Mouse (Mus musculus) neural tube, embryonic 12.5 days (tissue): Measurements from ENCODE around the gene Rpl37. TPM values are rescaled to one million over a fixed set of nuclear protein-coding genes. Genes with fewer than 3 reads are reported as not detected.

Experiments used
- ATAC-seq: fragments of 200-750 bp; cut with Nextera tagmentation; 2 replicates; pipeline ENCODE4 v1.8.0; 2017; ENCODE audit warnings: low read depth, mild to moderate bottlenecking, moderate TSS enrichment, moderate library complexity; ENCODE audit not compliant: low FRiP score
- H3K27ac ChIP-seq: fragments of 300-500 bp; sonication (generic); 2 replicates; pipeline ENCODE4 v1.5.1; 2016
- H3K27me3 ChIP-seq: fragments of 300-500 bp; sonication (generic); replicated peaks from 2 replicates; pipeline ENCODE4 v1.6.1; 2016; ENCODE audit warnings: mild to moderate bottlenecking
- H3K36me3 ChIP-seq: fragments of 300-500 bp; sonication (generic); 2 replicates; pipeline ENCODE4 v1.6.1; 2016; ENCODE audit warnings: mild to moderate bottlenecking
- H3K4me1 ChIP-seq: fragments of 300-500 bp; sonication (generic); 2 replicates; pipeline ENCODE4 v1.6.1; 2016
- H3K4me2 ChIP-seq: fragments of 300-500 bp; sonication (generic); replicated peaks from 2 replicates; pipeline ENCODE4 v1.6.1; 2016; ENCODE audit warnings: mild to moderate bottlenecking
- H3K4me3 ChIP-seq: fragments of 300-500 bp; sonication (generic); 2 replicates; pipeline ENCODE4 v1.5.1; 2016
- H3K9ac ChIP-seq: fragments of 300-500 bp; sonication (generic); 2 replicates; pipeline ENCODE4 v1.6.1; 2016; ENCODE audit warnings: mild to moderate bottlenecking
- H3K9me3 ChIP-seq: fragments of 300-500 bp; sonication (generic); 2 replicates; pipeline ENCODE4 v1.6.1; 2016; ENCODE audit warnings: mild to moderate bottlenecking
- WGBS: fragments of 180-500 bp; shearing (Covaris S2); methylation state at CpG from one replicate; pipeline ENCODE4 v1.1.7; 2016; 5-methylcytosine and 5-hydroxymethylcytosine counted together
- polyA plus RNA-seq: library from polyadenylated mRNA; unstranded; fragments of >200 nt; fragmentation: Nextera tagmentation; extraction: Ambion mirVana; gene quantifications from 2 replicates; pipeline ENCODE4 v1.2.1, GENCODE M21; 2016

Rpl37 gene
- polyA plus RNA-seq, 1 experiment from 2014 or later, result 422 TPM

- 76% methylated on average over 21 of the region's 21 CpGs for WGBS
- Histone ChIP-seq H3K36me3 (no peaks in the 10 kb centered on the region), H3K4me1 (no peaks in the 10 kb centered on the region), H3K4me2 (no peak within 1 kb of the TSS; the same call in 1 of the 2 replicates), H3K27me3 (no peaks in the 10 kb centered on the region), H3K9me3 (no peaks in the 10 kb centered on the region), H3K9ac (no peak within 1 kb of the TSS), H3K27ac (no peak within 1 kb of the TSS), H3K4me3 (no peak within 1 kb of the TSS)
- ATAC-seq, result no peak
These were observed 8.5 kb upstream of the Rpl37 start, which contains the start of gene Card6 for GRCm38 (mm10) chr15:5107686-5108654. Card6 (minus strand) TSS chr15:5108539.

DNA sequence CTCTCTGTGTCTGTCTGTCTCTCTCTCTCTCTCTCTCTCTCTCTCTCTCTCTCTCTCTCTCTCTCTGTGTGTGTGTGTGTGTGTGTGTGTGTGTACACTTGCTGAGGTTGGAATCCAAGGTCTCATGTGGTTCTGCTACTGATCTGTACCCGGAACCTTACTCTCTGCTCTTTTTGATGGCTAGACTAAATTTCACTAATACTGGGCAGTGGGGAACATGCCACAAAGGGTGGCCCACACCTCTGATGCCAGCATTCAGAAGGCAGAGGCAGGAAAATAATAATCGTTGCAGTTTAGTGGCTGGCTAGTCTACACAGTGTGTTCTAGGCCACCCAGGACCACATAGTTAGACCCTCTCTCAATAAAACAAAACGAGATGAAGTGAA lies 7.8 kb upstream of the Rpl37 start:
- no peaks in the 10 kb centered on the region for H3K36me3 ChIP-seq
- no peaks in the 10 kb centered on the region for H3K27me3 ChIP-seq
- H3K27ac ChIP-seq, result no peak overlapping the region
- H3K9me3 ChIP-seq, result no peaks in the 10 kb centered on the region
- whole genome bisulfite sequencing, result 80% methylated on average over 3 of the region's 3 CpGs
- no peak overlapping the region for H3K9ac ChIP-seq
- H3K4me3 ChIP-seq, result no peak overlapping the region
- H3K4me1 ChIP-seq, result no peaks in the 10 kb centered on the region
- no peak for ATAC-seq
- H3K4me2 ChIP-seq, result no peak overlapping the region

DNA sequence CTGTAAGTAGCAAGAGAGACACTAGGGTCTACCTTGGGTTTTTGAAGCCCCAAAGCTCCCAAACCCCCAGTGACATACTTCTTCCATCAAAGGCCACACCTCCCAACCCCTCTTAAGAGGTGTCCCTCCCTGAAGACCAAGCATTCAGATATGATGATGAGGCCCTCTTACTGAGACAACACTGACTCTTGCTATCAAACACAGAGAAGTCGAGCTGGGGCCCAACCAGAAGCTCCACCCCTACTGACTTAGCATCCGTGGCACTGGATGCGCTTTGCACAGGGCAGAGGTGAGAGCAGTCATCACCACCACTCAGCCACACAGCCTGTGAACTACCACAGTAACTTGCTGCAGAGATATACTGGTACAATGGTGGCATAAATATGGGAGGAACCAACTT lies 3.8 kb upstream of the Rpl37 start:
- H3K27me3 ChIP-seq, result no peaks in the 10 kb centered on the region
- H3K9ac ChIP-seq, result no peak overlapping the region
- H3K9me3 ChIP-seq, result no peaks in the 10 kb centered on the region
- peaks cover 11% of the 10 kb centered on the region for H3K4me1 ChIP-seq
- H3K4me2 ChIP-seq, result no peak overlapping the region
- H3K27ac ChIP-seq, result no peak overlapping the region
- ATAC-seq, result no peak
- 84% methylated on average over 3 of the region's 3 CpGs for WGBS
- no peak overlapping the region for H3K4me3 ChIP-seq
- H3K36me3 ChIP-seq, result peaks cover under 1% of the 10 kb centered on the region; the same call in 1 of the 2 replicates

GRCm38 (mm10) chr15:5115173-5115572 lies 1.3 kb upstream of the Rpl37 start:
- ATAC-seq, result no peak
- H3K4me2 ChIP-seq, result peak overlapping the region; percentile 78

DNA sequence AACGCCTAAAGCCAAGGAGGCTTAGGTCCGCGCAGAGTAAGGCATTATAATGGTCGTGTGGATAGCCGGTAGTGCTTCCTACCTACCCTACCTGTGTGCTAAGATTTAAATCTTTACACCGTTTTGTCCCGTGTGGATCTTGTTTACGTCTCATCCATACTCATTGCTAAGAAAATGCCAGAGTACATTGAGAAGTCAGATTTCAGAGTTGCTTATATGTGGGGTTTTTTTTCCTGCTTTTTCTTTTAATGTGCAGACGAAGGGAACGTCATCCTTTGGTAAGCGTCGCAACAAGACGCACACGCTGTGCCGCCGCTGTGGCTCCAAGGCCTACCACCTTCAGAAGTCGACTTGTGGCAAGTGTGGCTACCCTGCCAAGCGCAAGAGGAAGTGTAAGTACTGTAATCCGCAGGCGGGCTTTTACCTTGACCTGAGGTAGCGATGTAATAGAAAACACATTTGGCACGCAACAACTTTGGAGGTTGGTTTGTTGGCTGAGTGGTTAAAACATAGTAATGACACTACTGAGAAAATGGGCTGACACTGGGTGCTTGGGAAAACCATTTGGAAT lies 671 bp downstream of the Rpl37 start:
- peak overlapping the region; percentile 92 for H3K9ac ChIP-seq
- WGBS, result 3% methylated on average over 22 of the region's 22 CpGs
- no peak for ATAC-seq

More at GRCm38 (mm10) chr15:5115173-5115572, 1.3 kb upstream of the Rpl37 start:
- WGBS, result 71% methylated on average over 8 of the region's 8 CpGs
- Histone ChIP-seq H3K4me1 (peaks cover 15% of the 10 kb centered on the region), H3K27ac (no peak overlapping the region), H3K9ac (0 out of 2 replicates have a peak overlapping the region, but pooled peaks have one; percentile 51), H3K4me3 (no peak overlapping the region), H3K27me3 (no peaks in the 10 kb centered on the region), H3K9me3 (no peaks in the 10 kb centered on the region), H3K36me3 (peaks cover 24% of the 10 kb centered on the region)

GRCm38 (mm10) chr15:5118626-5119025 lies 2.2 kb downstream of the Rpl37 start:
- Histone ChIP-seq H3K4me2 (no peak overlapping the region), H3K27ac (no peak overlapping the region), H3K9me3 (no peaks in the 10 kb centered on the region), H3K4me1 (peaks cover 15% of the 10 kb centered on the region), H3K4me3 (no peak overlapping the region), H3K9ac (no peak overlapping the region), H3K36me3 (peaks cover 44% of the 10 kb centered on the region), H3K27me3 (no peaks in the 10 kb centered on the region)
- ATAC-seq, result no peak
- 92% methylated on average over 9 of the region's 9 CpGs for WGBS

More for the DNA sequence above, 671 bp downstream of the Rpl37 start:
- Histone ChIP-seq H3K4me3 (peak overlapping the region; percentile 91), H3K27ac (0 out of 2 replicates have a peak overlapping the region, but pooled peaks have one; percentile 79), H3K36me3 (peaks cover 37% of the 10 kb centered on the region), H3K4me1 (peaks cover 15% of the 10 kb centered on the region), H3K27me3 (no peaks in the 10 kb centered on the region), H3K9me3 (no peaks in the 10 kb centered on the region), H3K4me2 (peak overlapping the region; percentile 78)

GRCm38 (mm10) chr15:5119192-5119591 lies 2.7 kb downstream of the Rpl37 start:
- Histone ChIP-seq H3K4me1 (peaks cover 15% of the 10 kb centered on the region), H3K9ac (no peak overlapping the region), H3K4me3 (no peak overlapping the region), H3K27ac (no peak overlapping the region), H3K9me3 (no peaks in the 10 kb centered on the region), H3K36me3 (peaks cover 45% of the 10 kb centered on the region), H3K4me2 (no peak overlapping the region), H3K27me3 (no peaks in the 10 kb centered on the region)
- 95% methylated on average over 2 of the region's 2 CpGs for WGBS
- ATAC-seq, result no peak

GRCm38 (mm10) chr15:5119707-5120106 lies 3.3 kb downstream of the Rpl37 start:
- H3K36me3 ChIP-seq, result peaks cover 50% of the 10 kb centered on the region
- H3K27me3 ChIP-seq, result no peaks in the 10 kb centered on the region
- WGBS, result 95% methylated on average over 2 of the region's 2 CpGs
- no peaks in the 10 kb centered on the region for H3K9me3 ChIP-seq
- no peak overlapping the region for H3K4me3 ChIP-seq
- H3K4me1 ChIP-seq, result peaks cover 15% of the 10 kb centered on the region
- H3K9ac ChIP-seq, result no peak overlapping the region
- H3K27ac ChIP-seq, result no peak overlapping the region
- H3K4me2 ChIP-seq, result no peak overlapping the region
- no peak for ATAC-seq

DNA sequence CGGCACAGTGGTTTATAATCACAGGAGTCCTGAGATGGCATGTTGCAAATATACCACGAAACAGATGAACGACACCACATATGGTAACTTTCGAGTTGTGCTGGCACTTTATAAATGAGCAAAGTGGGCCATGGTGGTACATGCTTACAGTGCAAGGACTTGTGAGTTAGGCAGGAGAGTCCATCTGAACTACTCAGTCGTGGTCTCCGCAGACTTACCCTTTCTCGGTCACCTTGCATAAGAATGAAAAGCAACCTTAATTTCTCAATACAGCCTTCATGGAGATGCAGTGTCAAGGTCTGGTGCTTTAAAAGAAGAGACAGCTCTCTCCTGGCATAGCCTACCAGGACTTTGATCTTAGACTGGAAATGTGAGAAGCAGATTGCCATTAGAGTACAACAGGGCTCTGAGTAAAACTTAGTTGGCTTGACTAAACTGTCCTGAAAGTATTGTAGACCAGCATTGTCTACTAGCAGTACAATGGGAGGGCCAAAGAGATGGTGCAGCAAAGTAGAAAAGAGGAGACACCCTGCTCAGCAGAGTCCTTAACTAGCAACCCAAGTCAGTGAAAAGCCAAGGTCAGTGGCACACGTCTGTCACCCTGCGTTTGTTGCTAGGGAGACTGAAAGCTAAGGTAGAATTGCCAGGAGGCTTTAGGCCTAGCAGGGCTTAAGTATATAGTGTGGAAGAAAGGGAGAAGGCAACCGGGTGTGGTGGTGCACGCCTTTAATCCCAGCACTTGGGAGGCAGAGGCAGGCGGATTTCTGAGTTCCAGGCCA lies 5.3 kb downstream of the Rpl37 start:
- H3K4me3 ChIP-seq, result no peak overlapping the region
- ATAC-seq, result no peak
- H3K4me2 ChIP-seq, result no peak overlapping the region
- H3K9me3 ChIP-seq, result no peaks in the 10 kb centered on the region
- peaks cover 54% of the 10 kb centered on the region for H3K36me3 ChIP-seq
- H3K27me3 ChIP-seq, result no peaks in the 10 kb centered on the region
- no peak overlapping the region for H3K27ac ChIP-seq
- H3K4me1 ChIP-seq, result peaks cover 8% of the 10 kb centered on the region
- 89% methylated on average over 12 of the region's 12 CpGs for WGBS
- H3K9ac ChIP-seq, result no peak overlapping the region

GRCm38 (mm10) chr15:5126456-5126855 lies 10.0 kb downstream of the Rpl37 start:
- H3K4me1 ChIP-seq, result no peaks in the 10 kb centered on the region
- H3K36me3 ChIP-seq, result peaks cover 22% of the 10 kb centered on the region
- H3K4me3 ChIP-seq, result no peak overlapping the region
- H3K27ac ChIP-seq, result no peak overlapping the region
- ATAC-seq, result no peak
- no peaks in the 10 kb centered on the region for H3K9me3 ChIP-seq
- H3K9ac ChIP-seq, result no peak overlapping the region
- 73% methylated on average over 4 of the region's 4 CpGs for WGBS
- H3K27me3 ChIP-seq, result no peaks in the 10 kb centered on the region
- no peak overlapping the region for H3K4me2 ChIP-seq

DNA sequence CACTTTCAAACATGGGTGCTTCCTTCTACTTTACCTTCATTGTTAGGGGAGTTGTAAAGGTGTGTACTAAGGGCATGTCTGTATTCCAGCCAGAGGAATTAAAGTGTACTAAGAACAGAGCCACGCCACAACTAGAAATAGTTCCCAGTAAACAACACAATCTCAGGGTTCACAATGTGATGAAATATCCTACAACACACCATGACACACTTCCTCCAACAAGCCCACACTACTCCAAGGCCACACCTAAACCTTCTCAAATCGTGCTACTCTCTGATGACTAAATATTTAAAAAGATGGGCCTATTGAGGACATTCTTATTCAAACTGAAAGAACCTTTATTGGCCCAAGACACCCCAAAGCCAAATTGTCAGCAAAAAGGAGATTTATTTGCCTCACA lies 11.0 kb downstream of the Rpl37 start:
- ATAC-seq, result no peak
- WGBS, result 76% methylated on average over 2 of the region's 2 CpGs
- H3K9me3 ChIP-seq, result no peaks in the 10 kb centered on the region

More for the DNA sequence above, 11.0 kb downstream of the Rpl37 start:
- Histone ChIP-seq H3K4me2 (no peak overlapping the region), H3K27ac (no peak overlapping the region), H3K36me3 (peaks cover 16% of the 10 kb centered on the region), H3K4me3 (no peak overlapping the region), H3K27me3 (no peaks in the 10 kb centered on the region), H3K4me1 (no peaks in the 10 kb centered on the region), H3K9ac (no peak overlapping the region)
